Mouse (Mus musculus): ENCODE measurements at regions not wholly inside any gene's neighbourhood (a gene's known extent, or its start where the extent isn't known, plus 50 kb on each side); places are given as distances from the start of the nearest gene placed in this dataset.
"Not testable (repeated sequence)": the region's sequence is repeated elsewhere in the genome, so short reads cannot be mapped to it uniquely, and the experiment has no call there.

GRCm38 (mm10) chr6:112564119-112564518 lies 74.4 kb upstream of the Oxtr start:
- not testable (repeated sequence) for DNase-seq (ENCODE audit: low spot score)

DNA sequence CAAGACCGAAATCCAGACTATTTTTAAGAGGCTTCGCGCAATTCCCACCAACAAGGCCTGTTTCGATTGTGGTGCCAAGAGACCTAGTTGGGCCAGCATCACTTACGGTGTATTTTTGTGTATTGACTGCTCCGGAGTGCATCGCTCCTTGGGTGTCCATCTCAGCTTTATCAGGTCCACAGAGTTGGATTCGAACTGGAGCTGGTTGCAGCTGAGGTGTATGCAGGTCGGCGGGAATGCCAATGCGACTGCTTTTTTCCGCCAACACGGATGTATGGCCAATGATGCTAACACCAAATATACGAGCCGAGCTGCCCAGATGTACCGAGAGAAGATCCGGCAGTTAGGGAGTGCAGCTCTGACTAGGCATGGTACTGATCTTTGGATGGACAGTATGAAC lies 73.9 kb upstream of the Oxtr start:
- DNase-seq (ENCODE audit: low spot score): not testable (repeated sequence)

DNA sequence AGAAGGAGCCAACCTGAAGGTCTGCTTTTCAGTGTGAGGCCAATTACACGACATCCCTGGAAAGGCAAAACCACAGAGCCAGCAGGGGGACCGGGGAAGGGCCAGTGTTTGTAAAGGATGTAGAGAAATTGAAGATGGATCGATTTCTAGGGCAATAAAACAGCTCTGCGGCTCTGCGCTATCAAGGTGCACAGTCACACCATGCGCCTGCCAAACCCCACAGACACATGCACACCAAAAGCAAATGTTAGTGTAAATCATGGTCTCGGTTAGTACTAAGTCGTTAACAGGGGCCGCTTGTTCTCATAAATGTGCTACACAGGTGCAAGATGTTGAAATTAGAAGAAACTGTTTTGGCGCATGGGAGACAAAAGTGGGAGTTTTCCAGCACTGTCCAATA lies 72.3 kb upstream of the Oxtr start:
- DNase-seq (ENCODE audit: low spot score): no peak

DNA sequence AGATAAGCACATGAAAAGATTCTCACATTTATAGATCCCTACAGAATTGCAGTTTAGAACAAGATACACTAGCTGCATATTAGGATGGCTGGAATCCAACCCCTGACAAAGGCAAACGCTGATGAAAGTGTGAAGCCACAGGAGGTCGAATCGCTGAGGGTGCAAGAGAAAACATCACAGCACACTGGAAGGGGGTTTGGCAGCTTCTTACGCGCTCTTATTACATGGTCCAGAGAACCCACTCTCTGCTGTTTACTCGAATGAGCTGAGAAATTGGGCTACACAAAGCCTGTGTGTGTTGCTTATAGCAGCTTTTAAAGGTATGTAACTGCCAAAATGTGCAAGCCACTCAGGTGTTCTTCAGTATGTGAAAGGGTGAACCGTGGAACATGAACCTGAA lies 71.8 kb upstream of the Oxtr start:
- no peak for DNase-seq (ENCODE audit: low spot score)

DNA sequence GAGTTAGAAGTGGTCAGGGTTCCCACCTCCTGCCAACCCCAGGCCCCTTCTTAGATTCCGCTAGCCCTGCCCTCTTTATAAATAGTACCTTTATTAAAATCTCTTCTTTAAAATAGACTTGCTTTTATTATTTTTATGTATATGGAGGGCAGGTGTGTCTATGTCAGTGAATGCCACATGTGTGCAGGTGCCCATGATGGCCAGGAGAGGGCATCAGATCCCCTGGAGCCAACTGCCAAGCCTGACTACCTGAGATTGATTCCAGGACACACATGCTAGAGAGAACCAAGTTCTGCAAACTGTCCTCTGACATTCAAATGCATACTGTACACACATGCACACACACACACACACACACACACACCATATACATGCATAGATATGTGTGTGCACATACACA lies 69.8 kb upstream of the Oxtr start:
- no peak for DNase-seq (ENCODE audit: low spot score)

- no peak for DNase-seq (ENCODE audit: low spot score)
Observed at GRCm38 (mm10) chr6:112557516-112557915, 67.8 kb upstream of the Oxtr start.

GRCm38 (mm10) chr6:112556401-112557165 lies 66.8 kb upstream of the Oxtr start:
- DNase-seq (ENCODE audit: low spot score): no peak

DNA sequence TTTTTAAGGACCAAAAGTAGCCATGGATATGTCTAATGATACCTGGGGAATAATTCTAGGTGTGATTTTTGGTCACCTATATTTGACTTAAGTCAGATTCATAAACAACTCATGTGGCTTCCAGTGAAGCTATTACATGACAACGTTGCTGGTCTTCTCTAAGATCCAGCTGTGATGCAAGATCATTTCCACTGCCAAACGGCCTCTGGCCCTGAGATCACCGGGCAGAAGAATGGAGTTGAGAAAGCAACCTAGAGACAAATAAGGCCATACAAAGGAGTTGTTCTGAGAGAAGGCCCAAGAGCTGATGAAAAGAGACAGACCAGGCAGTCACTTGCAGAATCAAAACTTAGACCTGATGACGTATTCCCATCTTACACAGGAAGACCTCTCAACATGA lies 64.3 kb upstream of the Oxtr start:
- DNase-seq (ENCODE audit: low spot score): no peak

GRCm38 (mm10) chr6:112553231-112553920 lies 63.6 kb upstream of the Oxtr start:
- no peak for DNase-seq (ENCODE audit: low spot score)

DNA sequence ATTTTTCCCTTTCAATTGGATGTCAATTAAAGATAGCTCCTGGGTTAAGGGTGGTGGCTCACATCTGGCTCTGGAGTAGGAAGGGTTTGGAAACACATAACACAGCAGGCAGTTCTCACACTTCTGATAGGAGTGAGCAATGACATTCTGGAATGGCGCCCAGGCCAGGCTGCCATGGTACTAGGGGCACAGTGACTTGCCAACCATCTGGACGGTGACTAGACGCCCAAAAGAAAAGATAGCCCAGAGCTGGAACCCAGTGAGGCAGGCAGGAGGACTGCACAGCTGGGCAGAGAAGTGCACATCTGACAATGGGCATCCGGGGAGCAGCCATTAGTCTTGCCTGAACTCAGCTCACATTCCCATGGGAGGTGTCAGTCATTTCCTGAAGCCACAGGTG lies 62.8 kb upstream of the Oxtr start:
- no peak for DNase-seq (ENCODE audit: low spot score)

DNA sequence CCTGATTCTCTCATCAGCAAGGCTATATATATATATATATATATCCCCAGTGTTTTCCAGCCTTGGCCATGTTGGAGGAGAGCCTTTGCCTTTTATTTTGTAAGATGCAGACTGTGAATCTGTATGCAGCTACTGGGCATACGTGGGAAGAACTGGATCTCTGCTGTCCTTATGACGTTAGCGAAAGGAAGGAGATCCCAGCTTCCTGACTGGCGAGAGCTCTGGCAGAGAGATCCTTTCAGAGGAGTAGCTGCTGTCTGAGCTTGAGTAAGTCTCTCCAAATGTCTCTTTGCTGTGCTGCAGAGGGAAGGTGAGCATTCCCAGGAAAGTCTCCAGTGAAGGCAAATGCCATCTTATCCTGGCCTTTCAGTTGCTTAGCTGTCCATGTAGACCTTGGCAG lies 61.6 kb upstream of the Oxtr start:
- no peak for DNase-seq (ENCODE audit: low spot score)

- peak; percentile 79 for DNase-seq (ENCODE audit: low spot score)
Observed at GRCm38 (mm10) chr6:112547251-112547650, 57.5 kb upstream of the Oxtr start.

GRCm38 (mm10) chr6:112546033-112546432 lies 56.3 kb upstream of the Oxtr start:
- DNase-seq (ENCODE audit: low spot score): no peak

GRCm38 (mm10) chr6:112544315-112544714 lies 54.6 kb upstream of the Oxtr start:
- no peak for DNase-seq (ENCODE audit: low spot score)

GRCm38 (mm10) chr6:112542692-112543091 lies 52.9 kb upstream of the Oxtr start:
- no peak for DNase-seq (ENCODE audit: low spot score)

Data from thymus, postnatal 0 days (tissue).